Mouse (Mus musculus): ENCODE results near the gene Pklr. TPM values are rescaled to one million over a fixed set of nuclear protein-coding genes. Genes with fewer than 3 reads are reported as not detected.

Gene Pklr
- total RNA-seq, 2 experiments from 2014 or later = 170 to 213 TPM

- no peak for ATAC-seq (replicated peaks; ENCODE audit: low FRiP score, low TSS enrichment, poor library complexity, severe bottlenecking)
These were observed 48.0 kb downstream of the Pklr start for GRCm38 (mm10) chr3:89183959-89184315.

GRCm38 (mm10) chr3:89187197-89187596 is 51.3 kb downstream of the Pklr start:
- no peak for ATAC-seq (replicated peaks; ENCODE audit: low FRiP score, low TSS enrichment, poor library complexity, severe bottlenecking)

- ATAC-seq (replicated peaks; ENCODE audit: low FRiP score, low TSS enrichment, poor library complexity, severe bottlenecking) = no peak
These were observed 51.9 kb downstream of the Pklr start for GRCm38 (mm10) chr3:89187690-89188477.

- no peak for ATAC-seq (replicated peaks; ENCODE audit: low FRiP score, low TSS enrichment, poor library complexity, severe bottlenecking)
These were observed 52.5 kb downstream of the Pklr start for GRCm38 (mm10) chr3:89188478-89188875.

GRCm38 (mm10) chr3:89190436-89190835 is 54.5 kb downstream of the Pklr start:
- ATAC-seq (replicated peaks; ENCODE audit: low FRiP score, low TSS enrichment, poor library complexity, severe bottlenecking) = 0 out of 2 replicates have a peak, but pooled peaks have one; percentile 15

GRCm38 (mm10) chr3:89193351-89193750 is 57.4 kb downstream of the Pklr start:
- no peak for ATAC-seq (replicated peaks; ENCODE audit: low FRiP score, low TSS enrichment, poor library complexity, severe bottlenecking)

GRCm38 (mm10) chr3:89193853-89194252 is 57.9 kb downstream of the Pklr start:
- ATAC-seq (replicated peaks; ENCODE audit: low FRiP score, low TSS enrichment, poor library complexity, severe bottlenecking) = no peak

Other genes starting within 250 kb of the Pklr start
- 23.7 and 36.2 TPM in 2 replicates for gene Msto1, start 222.1 kb upstream of the Pklr start, total RNA-seq (2014; fragmentation: Nextera tagmentation)
- 30.0 and 33.5 TPM in 2 replicates for gene Msto1, start 222.1 kb upstream of the Pklr start, total RNA-seq (2017)
- 41.9 and 49.7 TPM in 2 replicates for gene Ash1l, start 185.5 kb upstream of the Pklr start, total RNA-seq (2014; fragmentation: Nextera tagmentation)
- gene Ash1l, start 185.5 kb upstream of the Pklr start, total RNA-seq (2017) = 22.7 and 25.0 TPM in 2 replicates
- 226 and 303 TPM in 2 replicates for gene Dap3, start 185.0 kb upstream of the Pklr start, total RNA-seq (2014; fragmentation: Nextera tagmentation)
- 98.3 and 153 TPM in 2 replicates for gene Dap3, start 185.0 kb upstream of the Pklr start, total RNA-seq (2017)
- gene Rusc1, start 42.8 kb upstream of the Pklr start, total RNA-seq (2014; fragmentation: Nextera tagmentation) = 8.0 and 13.7 TPM in 2 replicates
- 5.8 and 8.9 TPM in 2 replicates for gene Rusc1, start 42.8 kb upstream of the Pklr start, total RNA-seq (2017)
- not detected in 2 replicates for gene Gm43738, start 35.0 kb upstream of the Pklr start, total RNA-seq (2014; fragmentation: Nextera tagmentation)
- gene Gm43738, start 35.0 kb upstream of the Pklr start, total RNA-seq (2017) = not detected in 2 replicates
- gene Fdps, start 34.2 kb upstream of the Pklr start, total RNA-seq (2014; fragmentation: Nextera tagmentation) = 53.1 and 60.3 TPM in 2 replicates
- gene Fdps, start 34.2 kb upstream of the Pklr start, total RNA-seq (2017) = 102 and 125 TPM in 2 replicates
- 1.5 and 1.6 TPM in 2 replicates for gene Hcn3, start 24.1 kb downstream of the Pklr start, total RNA-seq (2014; fragmentation: Nextera tagmentation)
- 1.4 and 2.5 TPM in 2 replicates for gene Hcn3, start 24.1 kb downstream of the Pklr start, total RNA-seq (2017)
- gene Clk2, start 28.7 kb downstream of the Pklr start, total RNA-seq (2014; fragmentation: Nextera tagmentation) = 72.3 and 88.0 TPM in 2 replicates
- gene Clk2, start 28.7 kb downstream of the Pklr start, total RNA-seq (2017) = 46.6 and 69.3 TPM in 2 replicates
- 86.7 and 129 TPM in 2 replicates for gene Scamp3, start 41.3 kb downstream of the Pklr start, total RNA-seq (2014; fragmentation: Nextera tagmentation)
- 32.8 and 34.8 TPM in 2 replicates for gene Scamp3, start 41.3 kb downstream of the Pklr start, total RNA-seq (2017)
- 28.1 and 39.1 TPM in 2 replicates for gene Fam189b, start 47.0 kb downstream of the Pklr start, total RNA-seq (2014; fragmentation: Nextera tagmentation)
- 6.9 and 13.7 TPM in 2 replicates for gene Fam189b, start 47.0 kb downstream of the Pklr start, total RNA-seq (2017)
- gene Gba, start 66.8 kb downstream of the Pklr start, total RNA-seq (2014; fragmentation: Nextera tagmentation) = 39.6 and 41.4 TPM in 2 replicates
- 36.5 and 44.3 TPM in 2 replicates for gene Gba, start 66.8 kb downstream of the Pklr start, total RNA-seq (2017)
- 4.0 TPM in 1 of 2 replicates, not detected in the other for gene Thbs3, start 79.0 kb downstream of the Pklr start, total RNA-seq (2014; fragmentation: Nextera tagmentation)
- 0.57 and 1.7 TPM in 2 replicates for gene Thbs3, start 79.0 kb downstream of the Pklr start, total RNA-seq (2017)
- 114 and 122 TPM in 2 replicates for gene Mtx1, start 90.9 kb downstream of the Pklr start, total RNA-seq (2014; fragmentation: Nextera tagmentation)
- 68.1 and 92.8 TPM in 2 replicates for gene Mtx1, start 90.9 kb downstream of the Pklr start, total RNA-seq (2017)
- not detected in 2 replicates for gene Muc1, start 92.9 kb downstream of the Pklr start, total RNA-seq (2014; fragmentation: Nextera tagmentation)
- gene Muc1, start 92.9 kb downstream of the Pklr start, total RNA-seq (2017) = not detected in 2 replicates
- 127 and 147 TPM in 2 replicates for gene Krtcap2, start 109.8 kb downstream of the Pklr start, total RNA-seq (2014; fragmentation: Nextera tagmentation)
- 119 and 124 TPM in 2 replicates for gene Krtcap2, start 109.8 kb downstream of the Pklr start, total RNA-seq (2017)
- not detected in 2 replicates for gene Trim46, start 110.2 kb downstream of the Pklr start, total RNA-seq (2014; fragmentation: Nextera tagmentation)
- gene Trim46, start 110.2 kb downstream of the Pklr start, total RNA-seq (2017) = not detected in 2 replicates
- 44.2 and 75.7 TPM in 2 replicates for gene Dpm3, start 123.2 kb downstream of the Pklr start, total RNA-seq (2014; fragmentation: Nextera tagmentation)
- gene Dpm3, start 123.2 kb downstream of the Pklr start, total RNA-seq (2017) = 30.1 and 90.9 TPM in 2 replicates
- gene Slc50a1, start 134.4 kb downstream of the Pklr start, total RNA-seq (2014; fragmentation: Nextera tagmentation) = 35.4 and 66.5 TPM in 2 replicates
- 31.4 and 50.3 TPM in 2 replicates for gene Slc50a1, start 134.4 kb downstream of the Pklr start, total RNA-seq (2017)
- gene Efna1, start 145.0 kb downstream of the Pklr start, total RNA-seq (2014; fragmentation: Nextera tagmentation) = not detected in 2 replicates
- gene Efna1, start 145.0 kb downstream of the Pklr start, total RNA-seq (2017) = not detected in 2 replicates
- gene Efna3, start 186.8 kb downstream of the Pklr start, total RNA-seq (2014; fragmentation: Nextera tagmentation) = not detected in 2 replicates
- not detected in 2 replicates for gene Efna3, start 186.8 kb downstream of the Pklr start, total RNA-seq (2017)
- gene Efna4, start 201.9 kb downstream of the Pklr start, total RNA-seq (2014; fragmentation: Nextera tagmentation) = 0.30 TPM in 1 of 2 replicates, not detected in the other
- gene Efna4, start 201.9 kb downstream of the Pklr start, total RNA-seq (2017) = 0.30 TPM in 1 of 2 replicates, not detected in the other
- 7.4 and 11.4 TPM in 2 replicates for gene Adam15, start 213.9 kb downstream of the Pklr start, total RNA-seq (2014; fragmentation: Nextera tagmentation)
- 2.3 and 6.4 TPM in 2 replicates for gene Adam15, start 213.9 kb downstream of the Pklr start, total RNA-seq (2017)
- not detected in 2 replicates for gene Dcst2, start 225.8 kb downstream of the Pklr start, total RNA-seq (2014; fragmentation: Nextera tagmentation)
- not detected in 2 replicates for gene Dcst2, start 225.8 kb downstream of the Pklr start, total RNA-seq (2017)
- gene Dcst1, start 229.1 kb downstream of the Pklr start, total RNA-seq (2014; fragmentation: Nextera tagmentation) = not detected in 2 replicates
- not detected in 2 replicates for gene Dcst1, start 229.1 kb downstream of the Pklr start, total RNA-seq (2017)

Measured in megakaryocyte-erythroid progenitor cell, adult 5-6 weeks (primary cell).